Mouse (Mus musculus) small intestine, adult 2 months (tissue): Measurements from ENCODE around the gene Scarf2.

Source experiments
- CTCF ChIP-seq: fragments of 200-500 bp; IDR thresholded peaks from 2 replicates; pipeline ENCODE4 v1.5.1; 2012; ENCODE audit warnings: low read depth, mild to moderate bottlenecking, control low read depth, inconsistent platforms, low read length, moderate library complexity, mixed read lengths; ENCODE audit not compliant: insufficient replicate concordance, insufficient read length; ENCODE audit errors: extremely low read depth
- POLR2A ChIP-seq: fragments of 200-500 bp; IDR thresholded peaks from 2 replicates; pipeline ENCODE4 v1.6.1; 2012; ENCODE audit warnings: low read depth, mild to moderate bottlenecking, control low read depth, inconsistent platforms, low read length, moderate library complexity

DNA sequence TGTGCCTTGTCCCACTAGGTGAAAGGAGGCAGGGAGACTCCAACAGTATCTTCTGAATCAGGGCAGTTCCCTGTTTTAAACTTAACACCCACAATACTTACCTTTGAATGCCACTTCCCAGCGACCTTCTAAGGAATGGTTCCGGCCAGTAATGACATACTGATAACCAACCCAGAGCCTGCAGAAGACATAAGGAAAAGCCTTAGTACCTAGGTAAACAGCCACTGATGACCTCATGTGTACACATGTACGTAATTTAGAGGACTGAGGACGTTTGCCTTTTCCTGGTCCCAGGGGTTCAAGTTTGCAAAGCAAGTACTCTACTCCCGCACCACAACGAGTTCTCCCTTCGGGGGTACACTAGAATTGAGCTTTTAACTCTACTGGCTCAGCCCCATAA lies 60.1 kb downstream of the Scarf2 start:
- TF ChIP-seq CTCF (no peak), POLR2A (no peak)
